Mouse (Mus musculus) granulocyte monocyte progenitor cell, adult 5-6 weeks (primary cell): ENCODE data around the gene C2cd3. TPM values are rescaled to one million over a fixed set of nuclear protein-coding genes. Genes with fewer than 3 reads are reported as not detected.

Source experiments
- ATAC-seq: replicated peaks from 2 replicates; pipeline ENCODE4 v1.8.0; 2016; ENCODE audit warnings: mild to moderate bottlenecking, moderate TSS enrichment, inconsistent platforms; ENCODE audit not compliant: poor library complexity, severe bottlenecking
- total RNA-seq, 2 experiments: library from RNA; stranded (forward) in 1 of 2; stranded (reverse) in 1 of 2; fragments of 200-712, 200-1000 nt in 1 of 2; fragments of >200 nt in 1 of 2; fragmentation: Nextera tagmentation in 1 of 2; gene quantifications; 2 replicates each; pipeline ENCODE4 v1.2.3; 2014 to 2017

The C2cd3 gene
- total RNA-seq (2014; fragmentation: Nextera tagmentation), result 50.5 and 60.2 TPM in 2 replicates
- total RNA-seq (2017), result 21.0 and 30.9 TPM in 2 replicates

DNA sequence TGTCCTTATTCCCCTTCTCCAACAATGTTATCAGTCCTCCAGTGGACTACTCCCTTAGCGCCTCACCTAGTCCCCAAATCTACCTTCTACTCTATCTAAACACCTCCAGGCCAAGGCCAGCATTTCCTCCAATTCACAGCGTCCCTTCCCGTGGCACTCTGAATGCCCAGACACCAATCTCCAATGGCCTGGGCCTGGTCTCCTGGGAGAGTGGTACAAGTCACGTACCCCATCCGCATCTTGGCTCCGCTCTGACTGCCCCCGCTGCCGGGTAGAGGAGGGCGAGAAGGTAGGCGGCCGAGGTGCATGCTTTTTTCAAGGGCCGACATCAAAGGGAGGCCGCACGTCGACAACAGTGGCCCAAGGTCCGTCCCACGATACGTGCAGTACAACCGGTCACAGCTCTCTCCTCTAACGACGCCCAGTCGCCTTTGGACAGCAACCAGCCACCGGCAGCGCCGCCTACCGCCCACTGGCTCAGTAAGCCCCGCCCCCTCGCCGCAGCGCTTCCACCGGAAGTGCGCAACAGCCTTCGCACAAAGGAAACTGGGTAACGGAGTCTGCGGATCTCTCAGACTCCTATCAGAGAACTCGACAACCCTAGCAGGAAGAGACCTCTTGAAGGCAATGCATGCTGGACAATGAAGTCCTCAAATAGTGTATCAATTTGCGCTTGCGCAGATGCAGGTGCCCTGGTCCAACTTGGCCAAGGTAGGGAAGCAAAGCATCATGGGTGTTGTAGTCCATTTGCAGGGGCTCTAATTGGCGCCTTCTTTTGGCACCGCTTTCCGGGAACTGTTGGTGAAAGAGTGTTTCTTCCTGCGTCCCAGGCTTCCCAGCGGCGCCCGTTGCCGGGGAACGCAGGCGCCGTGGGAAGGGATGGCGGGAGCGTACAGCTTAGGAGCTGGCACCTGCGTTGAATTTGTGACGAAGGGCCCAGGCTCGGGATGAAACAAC, at the start of gene C2cd3, which contains the start of gene Ppme1:
C2cd3 (plus strand) TSS at position 739 of the 957 bp plus-strand sequence.
Ppme1 (minus strand) TSS at position 813 of the 957 bp plus-strand sequence.
- peak; percentile 95 for ATAC-seq

DNA sequence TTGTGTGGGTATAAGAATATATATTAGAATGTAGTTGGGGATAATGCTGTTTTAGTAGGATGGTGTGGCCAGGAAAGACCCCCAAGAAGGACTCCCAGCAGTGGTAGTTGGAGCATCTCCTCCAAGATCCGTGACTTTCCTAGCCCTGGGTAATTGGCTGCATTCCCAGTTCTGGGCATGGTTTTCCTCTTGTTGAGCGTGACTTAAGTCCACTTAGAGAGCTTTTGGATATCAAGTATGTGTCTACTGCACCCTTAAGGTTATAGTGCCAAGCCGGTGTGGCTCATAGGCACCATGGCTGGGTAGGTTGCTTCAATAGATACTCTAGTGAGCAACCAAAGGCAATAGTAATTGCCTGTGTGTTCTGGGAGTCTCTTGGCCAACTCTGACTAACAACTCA, 48.3 kb upstream of the C2cd3 start:
- no peak for ATAC-seq

DNA sequence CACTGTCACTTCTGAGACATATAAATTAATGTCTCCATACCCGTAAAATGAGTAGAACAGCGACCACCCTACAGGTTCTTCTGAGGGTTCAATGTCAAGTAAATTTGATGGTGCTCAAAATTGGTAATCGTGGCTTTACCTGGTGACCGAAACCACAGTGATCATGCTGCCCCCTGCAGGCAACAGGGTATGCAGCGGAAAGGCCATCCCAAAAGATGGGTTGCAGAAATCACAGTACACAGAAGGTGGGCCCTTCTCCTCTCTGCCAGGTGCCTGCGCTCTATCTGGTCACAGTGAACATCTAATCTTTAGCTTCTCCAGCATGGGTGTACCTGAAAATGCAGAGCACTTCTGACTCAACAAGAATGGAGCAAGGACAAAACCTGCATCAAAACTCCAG, 46.6 kb upstream of the C2cd3 start:
- ATAC-seq, result no peak

GRCm38 (mm10) chr7:100327514-100327913, 44.5 kb upstream of the C2cd3 start:
- ATAC-seq, result no peak

DNA sequence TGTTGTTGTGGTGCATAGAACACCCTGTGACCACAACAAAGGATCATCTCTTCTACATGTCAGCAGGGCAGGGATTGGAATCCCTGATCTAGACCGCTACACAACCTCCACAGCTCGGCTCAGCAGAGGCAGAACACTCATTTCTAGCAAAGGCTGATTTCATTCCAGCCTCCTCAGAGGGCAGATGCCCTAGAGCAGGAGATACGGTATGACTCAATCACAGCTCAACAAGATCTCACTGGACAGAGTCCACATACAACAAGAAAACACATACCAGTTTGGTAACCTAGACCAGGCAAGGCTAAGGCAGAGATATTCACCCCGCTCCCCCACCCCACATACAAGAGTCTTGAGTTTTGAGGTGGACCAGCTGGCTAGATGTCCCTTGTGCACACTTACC, 43.4 kb upstream of the C2cd3 start:
- ATAC-seq, result no peak

DNA sequence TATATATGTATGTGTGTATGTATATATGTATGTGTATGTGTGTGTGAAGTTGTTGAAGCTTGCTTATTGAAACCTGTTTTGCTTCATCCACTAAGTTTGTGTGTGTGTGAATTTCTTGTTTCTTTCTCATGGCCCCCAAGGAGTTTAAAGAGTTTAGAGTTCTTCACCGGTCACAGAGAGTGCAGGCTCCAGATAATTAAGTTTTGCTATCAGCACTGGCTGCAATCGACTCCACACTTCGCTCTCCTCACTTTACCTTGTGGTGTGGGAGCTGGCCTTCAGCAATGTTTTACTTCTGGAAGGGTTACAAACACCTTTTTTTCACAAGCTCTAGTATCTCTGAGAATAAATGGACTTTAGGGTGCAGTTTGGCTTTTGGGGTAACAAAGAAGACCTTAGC, 40.8 kb upstream of the C2cd3 start:
- ATAC-seq, result no peak

DNA sequence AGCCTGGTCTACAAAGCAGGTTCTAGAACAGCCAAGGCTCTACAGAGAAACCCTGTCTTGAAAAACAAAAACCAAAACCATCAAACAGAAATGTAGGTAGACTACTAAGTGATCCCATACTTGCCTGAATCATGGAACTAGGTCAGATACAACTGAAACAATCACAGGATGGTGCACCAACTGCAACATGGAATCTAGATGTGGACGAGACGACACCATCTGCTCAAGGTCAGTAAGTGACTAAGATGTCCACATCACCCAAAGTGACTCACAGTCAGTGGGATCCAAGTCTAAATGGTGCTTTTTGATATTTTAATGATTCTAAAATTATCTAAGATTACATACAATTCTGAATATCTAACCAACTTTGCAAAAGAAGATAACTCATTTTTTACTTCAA, 36.1 kb upstream of the C2cd3 start:
- no peak for ATAC-seq

DNA sequence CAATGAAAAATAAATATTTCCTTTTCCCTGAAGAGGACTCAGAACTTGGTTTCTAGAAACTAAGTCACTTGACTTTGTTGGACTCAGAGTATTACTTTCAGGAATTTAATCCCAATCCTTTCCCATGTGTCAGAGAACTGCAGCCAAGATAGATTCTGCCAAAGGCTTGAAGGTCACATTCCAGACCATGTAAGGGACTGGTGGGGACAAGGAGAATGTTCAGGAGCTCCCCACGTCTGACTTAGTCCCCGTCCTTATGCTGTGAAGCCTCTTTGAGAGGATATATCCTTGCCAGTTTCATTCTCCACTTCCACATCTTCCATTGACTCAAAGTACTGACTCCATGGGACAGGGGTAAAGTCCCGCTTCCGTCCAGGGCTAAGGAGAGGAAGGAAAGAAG, 17.0 kb upstream of the C2cd3 start:
- no peak for ATAC-seq

DNA sequence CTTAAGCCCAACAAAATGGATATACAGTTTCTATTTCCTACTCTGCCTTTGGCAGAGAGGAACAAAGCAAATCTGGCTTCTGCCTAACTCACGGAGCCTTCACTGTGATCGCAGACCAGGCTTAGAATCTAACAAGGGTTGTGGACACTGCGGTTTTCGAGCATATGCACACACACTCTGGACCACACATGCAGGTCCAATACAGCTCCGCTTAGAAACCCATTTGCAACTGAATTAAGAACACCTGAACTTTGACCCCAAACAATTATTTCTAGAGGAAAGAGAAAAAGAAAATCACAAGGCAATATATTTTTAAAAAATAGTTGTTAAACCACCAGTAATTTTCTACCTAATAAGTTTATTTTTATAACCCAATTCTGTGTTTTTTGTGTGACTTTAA, 15.7 kb upstream of the C2cd3 start:
- no peak for ATAC-seq

DNA sequence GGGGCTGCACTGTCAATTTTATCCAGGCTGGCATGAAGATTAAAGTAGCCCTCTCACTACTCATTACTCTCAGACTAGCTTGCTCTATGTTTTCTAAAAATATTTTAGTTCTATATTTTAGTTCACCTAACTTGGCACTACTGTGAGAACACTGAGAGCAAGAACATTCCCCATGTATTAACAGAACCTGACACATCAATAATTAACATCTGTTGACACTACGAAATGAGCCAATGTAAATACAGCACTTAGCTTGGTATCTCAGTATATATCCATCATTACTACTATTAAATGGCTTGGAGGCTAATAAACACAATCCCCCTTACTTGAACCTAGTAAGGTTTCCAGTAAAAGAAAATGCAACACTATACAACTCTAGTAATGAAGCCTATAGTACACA, 15.3 kb upstream of the C2cd3 start:
- ATAC-seq, result no peak

- no peak for ATAC-seq
These were observed 14.2 kb upstream of the C2cd3 start for GRCm38 (mm10) chr7:100357856-100358255.

DNA sequence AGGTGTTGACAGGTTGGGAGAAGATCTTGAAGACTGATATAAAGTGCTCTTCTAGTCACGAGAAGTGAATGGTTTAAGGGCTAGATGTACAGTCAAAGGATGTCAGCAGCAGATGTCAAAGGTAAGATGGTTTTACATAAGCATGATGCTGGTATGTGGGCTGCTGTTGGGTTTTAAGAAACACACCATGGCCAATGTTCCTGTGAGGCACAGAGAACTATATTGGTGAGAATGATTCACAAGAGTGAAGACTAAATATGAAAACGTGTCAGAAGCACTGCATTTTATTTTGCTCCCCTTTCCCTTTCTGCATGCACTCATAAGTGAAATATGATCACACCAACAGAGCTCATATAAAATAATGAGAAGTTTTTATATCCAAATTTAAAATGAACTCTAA, 8.9 kb upstream of the C2cd3 start:
- ATAC-seq, result no peak

DNA sequence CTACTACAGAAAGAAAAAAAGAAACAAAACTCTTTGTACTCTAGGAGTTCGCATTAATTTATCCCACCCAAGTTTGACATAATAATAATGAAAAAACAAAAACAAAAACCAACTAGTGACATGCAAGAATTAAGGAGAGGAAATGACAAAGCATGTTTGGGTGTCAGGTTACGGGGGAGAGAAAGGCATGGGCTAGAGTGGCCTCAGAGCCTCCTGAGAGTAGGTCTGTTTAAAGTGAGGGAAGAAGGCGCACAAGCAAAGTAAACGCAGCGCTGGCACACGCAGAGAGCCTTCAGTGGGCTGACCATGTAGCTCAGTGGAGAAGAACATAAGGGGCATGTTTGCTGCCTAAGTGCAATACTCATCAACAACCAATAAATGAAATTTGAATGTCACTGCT, 7.1 kb upstream of the C2cd3 start:
- peak; percentile 40; the same call in 1 of the 2 replicates for ATAC-seq

GRCm38 (mm10) chr7:100372452-100372980, 483 bp downstream of the C2cd3 start:
- no peak for ATAC-seq

- no peak for ATAC-seq
These were observed 6.2 kb downstream of the C2cd3 start for GRCm38 (mm10) chr7:100378257-100378656.

GRCm38 (mm10) chr7:100381161-100381560, 9.1 kb downstream of the C2cd3 start:
- ATAC-seq, result no peak

DNA sequence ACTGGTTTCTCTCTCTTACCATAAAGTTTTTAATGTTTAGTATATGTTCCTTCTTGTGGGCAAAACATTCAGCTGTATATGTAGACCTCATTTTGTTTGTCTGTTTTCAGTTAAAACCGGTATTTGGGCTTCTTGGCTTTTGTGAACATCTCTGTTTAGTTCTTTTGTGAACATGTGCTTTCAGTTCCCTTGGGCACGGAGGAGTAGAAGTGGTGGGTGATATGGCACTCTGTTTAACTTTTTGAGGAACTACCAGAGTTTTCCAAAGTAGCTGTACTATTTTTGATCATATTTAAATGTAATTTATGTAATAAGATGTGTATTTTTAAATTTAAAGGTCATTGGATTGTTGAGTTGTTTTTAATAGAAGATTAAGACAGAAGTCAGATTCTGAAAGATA, 11.2 kb downstream of the C2cd3 start:
- ATAC-seq, result peak; percentile 59; the same call in 1 of the 2 replicates

DNA sequence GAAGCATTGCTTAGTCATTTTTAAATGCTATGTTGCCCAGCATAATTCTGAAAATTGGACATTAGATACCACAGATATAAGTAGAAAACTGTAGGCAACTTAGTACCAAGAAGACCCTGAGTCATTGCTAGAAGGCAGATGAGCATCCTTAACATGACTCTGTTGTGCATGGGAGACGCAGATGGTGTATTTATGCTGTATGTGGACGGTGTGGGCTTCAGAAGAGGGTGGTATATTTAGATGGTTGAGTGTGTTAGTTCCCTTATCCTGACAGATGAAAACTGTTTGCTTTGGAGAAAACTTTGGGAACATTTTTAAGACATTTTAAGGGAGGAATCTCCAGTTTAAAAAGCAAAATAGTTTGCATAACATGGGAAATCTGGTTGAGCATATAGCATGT, 16.1 kb downstream of the C2cd3 start:
- ATAC-seq, result no peak

DNA sequence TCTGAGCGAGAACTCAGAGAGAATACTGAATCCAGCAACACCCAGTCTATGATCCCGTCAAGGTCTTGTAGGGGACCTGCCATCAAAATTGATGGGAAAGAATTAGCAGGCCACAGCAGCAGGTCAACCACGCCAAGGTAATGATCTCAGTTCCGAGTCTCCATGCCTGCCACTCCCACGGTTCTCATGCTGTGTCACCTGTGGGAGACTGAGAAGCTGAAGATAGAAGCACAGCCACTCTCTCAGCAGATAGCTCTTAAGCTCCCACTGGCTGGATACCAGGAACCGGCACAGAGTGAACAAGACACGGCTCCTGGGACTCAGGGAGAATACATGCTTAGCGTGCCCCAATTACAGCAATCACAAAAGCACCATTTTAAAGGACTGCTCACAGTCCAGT, 18.1 kb downstream of the C2cd3 start:
- ATAC-seq, result no peak

GRCm38 (mm10) chr7:100392265-100392664, 20.2 kb downstream of the C2cd3 start:
- ATAC-seq, result no peak

DNA sequence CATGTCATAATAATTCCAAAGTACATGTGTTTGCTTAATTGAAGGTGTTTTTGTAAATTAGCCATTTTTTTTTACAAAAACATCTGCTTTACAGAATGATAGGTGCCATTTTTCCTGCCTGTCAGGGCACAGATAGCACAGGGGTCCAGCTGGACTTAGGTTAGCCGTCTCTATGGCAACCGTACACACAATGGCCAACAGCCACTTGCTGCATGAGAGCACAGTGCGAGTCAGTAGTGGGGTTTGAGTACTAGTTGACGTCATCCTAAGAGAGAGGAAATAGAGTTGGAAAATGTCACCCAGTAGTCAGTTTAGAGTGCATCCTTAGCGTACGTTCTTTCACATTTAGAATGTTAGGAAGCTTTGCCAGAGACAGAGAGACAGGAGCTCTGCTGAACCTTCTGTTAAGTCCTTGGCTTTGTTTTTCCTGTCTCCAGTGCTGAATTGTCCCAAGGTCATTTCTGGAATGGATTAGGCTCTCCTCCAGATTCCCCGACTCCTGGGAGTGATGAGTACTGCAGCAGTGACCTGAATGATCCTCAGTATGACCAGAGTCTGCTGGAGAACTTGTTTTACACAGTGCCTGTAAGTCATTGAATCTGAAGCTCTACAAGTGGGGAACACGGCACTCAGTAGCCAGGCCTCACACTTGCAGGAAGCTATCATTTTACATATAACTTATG, 27.3 kb downstream of the C2cd3 start:
- no peak for ATAC-seq
